Mouse (Mus musculus): Measurements from ENCODE around the gene Ccdc142.

DNA sequence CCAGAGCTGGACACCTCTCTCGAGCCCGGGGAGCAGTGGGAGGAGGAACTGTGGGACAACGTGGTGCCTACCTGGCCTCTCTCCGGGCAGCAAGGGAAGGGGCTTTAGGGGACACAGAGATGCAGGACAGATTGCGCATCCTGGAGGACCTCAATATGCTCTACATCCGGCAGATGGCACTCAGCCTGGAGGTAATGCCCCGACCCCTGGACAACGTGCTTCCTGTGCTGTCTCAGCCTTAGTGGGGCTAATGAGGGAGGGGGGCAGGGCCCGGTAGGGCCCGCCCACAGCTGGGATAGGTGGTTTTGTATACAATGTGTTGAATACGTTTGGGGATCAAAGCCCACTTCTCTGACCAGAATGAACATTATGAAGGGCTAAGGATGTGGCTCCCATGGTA, 36.7 kb downstream of the Ccdc142 start:
- peak; percentile 29; the same call in 1 of the 2 replicates for TF ChIP-seq CTCF (IDR thresholded peaks at IDR 0.05)
- TF ChIP-seq EP300 (IDR thresholded peaks at IDR 0.05) = no peak
